Mouse (Mus musculus): Measurements from ENCODE around the gene Klf3. TPM values are rescaled to one million over a fixed set of nuclear protein-coding genes. Genes with fewer than 3 reads are reported as not detected.
A peak's percentile ranks its signal among the peaks of the same experiment; 100 is the strongest.

Klf3 gene
- total RNA-seq, 2 experiments from 2014 or later, result 46.4 TPM

- DNase-seq (ENCODE audit: low spot score in 2 of 2), result no peak
Measured at GRCm38 (mm10) chr5:64833410-64833809, 30.2 kb downstream of the Klf3 start.

DNA sequence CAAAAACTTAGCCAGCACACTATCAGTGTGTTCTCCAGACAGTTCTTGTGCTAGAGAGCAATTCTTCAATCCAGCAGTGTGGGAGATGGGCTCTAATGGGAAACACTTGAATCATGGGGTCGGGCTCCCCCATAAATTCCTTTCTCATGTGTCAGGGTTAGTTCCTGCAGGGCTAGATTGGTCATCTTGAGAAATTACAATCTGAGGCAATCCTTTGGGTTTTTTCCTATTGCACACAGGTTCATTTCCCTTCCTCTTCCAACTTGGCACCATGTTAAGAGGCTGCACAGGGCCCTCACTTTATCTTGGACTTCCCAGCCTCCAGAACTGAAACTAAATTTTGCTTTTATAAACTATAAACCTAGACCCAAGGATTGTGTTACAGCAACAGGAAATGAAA is 31.0 kb downstream of the Klf3 start:
- DNase-seq (ENCODE audit: low spot score in 2 of 2), result no peak

DNA sequence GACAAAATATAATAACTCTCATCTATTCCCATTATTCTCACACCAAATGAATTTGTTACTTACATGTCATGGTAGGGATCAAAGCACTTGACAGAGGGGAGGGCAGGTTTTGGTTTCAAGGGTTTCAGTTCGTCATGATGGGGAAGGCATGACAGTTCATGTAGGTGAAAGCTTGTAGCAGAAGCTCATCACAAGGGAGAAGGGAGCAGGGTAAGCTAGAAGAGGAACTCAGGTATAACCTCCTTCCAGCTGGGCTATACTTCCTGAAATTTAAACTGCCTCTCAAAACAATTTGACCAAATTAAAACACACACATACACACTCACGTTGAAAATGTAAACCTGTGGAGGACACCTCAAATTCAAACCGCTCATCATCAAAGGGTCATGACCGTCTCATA is 32.1 kb downstream of the Klf3 start:
- DNase-seq (ENCODE audit: low spot score in 2 of 2), result no peak

DNA sequence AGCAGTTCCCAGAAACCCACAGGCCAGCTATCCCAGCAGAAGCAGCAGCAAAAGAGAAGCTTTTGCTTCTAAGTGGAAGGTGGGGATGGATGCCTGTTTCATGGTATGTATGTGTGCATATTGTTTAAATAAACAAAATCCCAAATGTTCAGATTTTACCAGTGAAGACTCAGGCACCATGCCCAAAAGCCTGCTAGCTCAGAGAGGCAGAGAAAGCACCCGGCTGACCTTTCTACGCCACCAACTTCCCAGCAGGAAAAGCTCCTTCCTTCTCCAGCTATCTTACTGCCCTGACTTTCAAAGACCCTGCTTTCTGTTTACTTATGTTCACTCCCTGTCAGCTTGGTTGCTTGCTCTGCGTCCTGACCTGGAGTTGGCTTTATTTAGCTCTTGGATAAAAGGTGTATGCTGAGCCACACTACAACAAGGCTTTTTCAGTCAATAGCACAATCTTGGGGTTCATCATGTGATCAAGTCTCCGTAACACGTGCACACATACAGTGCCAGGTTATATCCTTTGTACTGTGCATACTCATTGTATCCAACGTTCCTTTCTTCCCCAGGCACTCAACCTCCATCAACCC is 35.9 kb downstream of the Klf3 start:
- DNase-seq (ENCODE audit: low spot score in 2 of 2), result no peak

DNA sequence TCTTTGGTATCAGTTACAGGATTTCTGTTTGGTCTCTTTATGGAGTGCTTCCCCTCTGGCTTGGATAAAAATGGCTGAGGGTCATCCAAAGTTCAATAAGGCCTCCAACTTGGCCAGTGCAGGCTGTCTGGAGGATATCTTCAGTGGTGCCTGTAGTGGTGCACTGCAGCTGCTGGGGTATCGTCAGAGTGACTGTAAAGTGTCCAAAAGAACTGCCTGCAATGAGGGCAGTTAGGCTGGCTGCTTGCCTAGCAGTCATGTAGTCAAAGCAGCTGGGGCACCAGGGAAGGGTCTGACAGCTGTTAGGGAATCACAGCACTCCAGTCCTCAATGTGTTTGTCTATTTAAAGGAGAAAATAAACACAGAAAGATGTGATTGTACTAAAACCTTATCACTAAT is 36.9 kb downstream of the Klf3 start:
- no peak for DNase-seq (ENCODE audit: low spot score in 2 of 2)

- DNase-seq (ENCODE audit: low spot score in 2 of 2), result no peak
Measured at GRCm38 (mm10) chr5:64844622-64845021, 41.4 kb downstream of the Klf3 start.

DNA sequence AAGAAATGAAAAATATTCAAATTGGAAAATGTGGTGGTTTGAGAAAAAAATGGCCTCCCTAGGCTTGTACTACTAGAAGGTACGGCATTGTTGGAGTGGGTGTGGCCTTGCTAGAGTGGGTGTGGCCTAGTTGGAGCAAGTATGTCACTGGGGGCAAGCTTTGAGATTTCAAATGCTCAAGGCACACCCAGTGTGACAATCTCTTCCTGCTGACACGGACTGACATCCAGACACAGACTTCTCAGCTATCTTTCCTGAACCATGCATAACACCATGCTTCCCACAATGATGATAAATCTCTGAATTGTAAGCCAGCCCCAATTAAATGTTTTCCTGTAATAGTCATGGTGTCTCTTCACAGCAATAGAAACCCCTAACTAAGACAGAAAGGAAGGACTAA is 44.1 kb downstream of the Klf3 start:
- DNase-seq (ENCODE audit: low spot score in 2 of 2), result no peak

GRCm38 (mm10) chr5:64849892-64850291 is 46.7 kb downstream of the Klf3 start:
- DNase-seq (ENCODE audit: low spot score in 2 of 2), result no peak

DNA sequence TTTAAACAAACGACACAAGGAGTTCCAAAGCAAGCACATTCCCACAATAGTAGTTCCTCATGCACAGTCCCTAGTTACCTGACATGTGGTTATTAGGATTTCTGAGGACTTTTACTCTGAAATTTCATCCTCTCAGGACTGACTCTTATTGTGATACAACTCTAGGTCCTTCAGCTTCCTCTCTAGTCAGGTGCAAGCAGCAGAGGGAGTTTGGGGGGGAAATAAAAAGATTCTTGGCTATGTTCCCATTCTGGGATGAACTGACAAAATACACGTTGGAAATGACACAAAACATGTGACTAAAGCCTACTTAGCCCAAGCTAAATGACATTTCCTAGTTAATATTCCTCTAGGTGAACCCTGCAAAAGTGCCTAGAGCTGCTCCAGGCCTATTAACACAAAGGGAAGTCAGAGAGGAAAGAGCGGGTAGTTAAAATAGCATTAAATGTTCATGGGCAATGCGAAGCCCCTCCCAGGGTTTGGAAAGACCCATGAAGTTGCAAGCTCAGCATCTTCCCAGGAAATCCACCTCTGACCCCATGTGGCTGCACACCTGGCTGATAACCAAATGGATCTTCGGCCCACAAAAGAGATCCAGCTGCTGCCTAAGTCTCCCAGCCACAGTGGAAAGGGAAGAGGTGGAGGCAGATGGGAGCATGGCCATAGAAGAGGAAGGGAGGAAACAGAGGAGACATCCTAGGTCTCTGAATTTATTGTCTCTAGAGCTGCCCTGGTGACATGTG is 49.6 kb downstream of the Klf3 start:
- no peak for DNase-seq (ENCODE audit: low spot score in 2 of 2)

DNA sequence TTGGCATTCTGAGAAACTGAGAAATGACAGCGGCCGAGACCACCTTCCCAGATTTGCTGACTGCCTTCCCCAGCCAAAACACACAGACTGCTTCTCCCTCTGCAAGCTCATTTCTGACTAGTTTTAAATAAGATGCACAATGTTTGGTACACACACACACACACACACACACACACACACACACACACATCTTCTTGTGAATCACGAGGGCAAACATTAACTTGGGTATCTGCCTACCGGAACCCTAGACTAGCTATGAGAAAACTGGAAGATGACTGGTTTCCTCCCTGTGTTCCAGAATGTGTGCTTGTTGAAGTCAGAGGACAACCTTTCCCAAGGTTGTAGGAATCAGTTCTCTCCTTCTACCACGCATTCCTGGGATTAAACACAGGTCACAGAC is 50.2 kb downstream of the Klf3 start:
- DNase-seq (ENCODE audit: low spot score in 2 of 2), result no peak

GRCm38 (mm10) chr5:64855199-64855598 is 52.0 kb downstream of the Klf3 start:
- no peak for DNase-seq (ENCODE audit: low spot score in 2 of 2)

DNA sequence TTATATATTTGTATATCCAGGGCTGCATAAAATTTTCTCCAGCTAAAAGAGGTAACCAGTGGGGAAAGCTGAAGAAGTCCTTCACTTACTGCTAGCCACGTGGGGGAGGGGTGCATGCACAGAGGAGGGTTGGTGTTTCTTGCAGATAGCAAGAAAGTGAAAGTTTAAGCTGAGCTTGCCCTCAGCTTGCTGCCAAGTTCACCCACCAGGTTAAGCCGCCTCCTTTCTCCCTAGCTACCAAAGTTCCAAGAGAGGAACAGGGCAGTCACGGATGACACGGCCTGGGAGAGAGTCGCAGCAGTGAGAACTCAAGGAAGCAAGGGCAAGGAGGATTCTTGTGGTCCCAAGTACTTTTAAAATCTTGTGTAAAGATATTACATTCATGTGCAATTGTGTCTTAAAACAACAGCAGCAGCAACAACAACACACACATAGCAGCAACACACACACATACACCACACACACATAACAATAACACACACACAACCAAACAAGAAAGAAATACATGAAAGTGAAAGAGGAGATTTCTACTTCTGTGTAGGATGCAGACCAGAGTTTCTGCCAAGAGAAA is 57.8 kb downstream of the Klf3 start:
- no peak for DNase-seq (ENCODE audit: low spot score in 2 of 2)

DNA sequence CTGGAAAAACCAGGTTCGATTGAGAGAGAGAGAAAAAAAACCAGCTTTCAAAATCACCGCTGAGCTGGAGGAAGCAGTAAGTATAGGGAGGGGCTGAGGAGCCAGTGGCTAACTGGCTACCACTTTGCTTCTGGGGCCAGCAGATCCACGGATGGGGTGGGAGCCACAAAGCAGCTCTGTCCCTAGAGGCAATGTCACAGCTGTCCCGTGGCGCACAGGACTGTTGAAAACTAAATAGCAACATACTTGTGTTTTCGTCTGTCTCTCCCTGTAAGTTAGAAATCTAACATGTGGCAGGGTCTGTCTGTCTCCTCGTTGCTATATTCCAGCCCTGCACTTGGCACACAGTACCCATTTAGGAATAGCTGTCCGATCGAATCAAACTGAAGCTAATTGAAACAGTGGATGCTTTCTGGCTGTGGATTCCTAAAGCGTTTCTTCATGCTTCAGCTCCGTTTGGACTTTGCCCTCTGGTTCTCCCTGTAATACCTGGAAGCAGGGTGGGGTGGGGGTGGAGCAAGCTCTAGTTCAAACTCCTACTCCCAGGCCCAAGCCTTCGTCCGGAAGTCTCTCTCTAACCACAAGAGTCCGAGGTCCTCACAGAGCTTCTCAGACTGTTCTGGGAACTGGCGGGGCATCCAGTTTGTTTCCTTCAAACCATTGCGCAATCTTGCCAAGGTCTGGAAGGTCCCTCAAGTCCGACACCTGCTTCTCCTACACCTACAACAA is 58.4 kb downstream of the Klf3 start:
- DNase-seq (ENCODE audit: low spot score in 2 of 2), result peak in 1 of 2 experiments; percentile 31

DNA sequence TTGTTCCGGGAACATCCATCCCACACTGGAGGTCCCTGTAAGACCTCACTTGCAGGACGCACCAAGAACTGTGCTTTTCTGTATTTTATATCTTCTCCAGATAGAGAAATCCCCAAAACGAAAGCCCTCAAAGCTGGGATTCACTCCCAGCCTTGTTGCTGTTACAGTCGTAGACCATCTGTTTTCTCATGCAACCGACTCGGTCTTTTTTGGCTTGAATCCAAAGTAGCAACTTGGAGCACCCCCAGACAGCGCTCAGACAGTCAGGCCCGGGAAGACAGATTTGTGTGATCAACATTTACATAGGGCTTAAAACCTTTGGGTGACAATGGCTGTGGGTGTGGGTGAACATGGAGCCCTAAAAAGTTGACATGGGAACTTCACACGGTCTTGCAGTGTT is 59.1 kb downstream of the Klf3 start:
- peak in 1 of 2 experiments; percentile 79 for DNase-seq (ENCODE audit: low spot score in 2 of 2)

DNA sequence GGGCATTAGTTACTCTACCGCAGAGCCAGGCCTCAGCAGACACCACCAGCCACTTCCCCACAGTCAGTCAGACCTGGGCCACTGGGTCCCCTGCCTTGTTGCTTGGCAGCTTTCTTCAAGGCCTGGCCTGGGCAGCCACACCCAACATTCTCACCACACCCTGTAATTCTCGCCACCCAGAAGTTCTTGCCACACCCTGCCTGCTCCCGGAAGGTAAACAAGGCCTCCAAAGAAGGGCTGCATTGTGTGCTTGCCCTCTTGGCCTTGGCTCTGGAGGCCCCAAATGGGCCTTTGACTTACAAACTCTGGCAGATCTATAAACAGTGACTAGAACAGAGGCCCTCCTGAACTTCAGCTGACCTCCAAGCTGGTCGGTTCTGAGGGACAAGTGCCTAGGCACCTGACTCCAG is 61.5 kb downstream of the Klf3 start:
- no peak for DNase-seq (ENCODE audit: low spot score in 2 of 2)

- no peak for DNase-seq (ENCODE audit: low spot score in 2 of 2)
Measured at GRCm38 (mm10) chr5:64865219-64865964, 62.2 kb downstream of the Klf3 start.

GRCm38 (mm10) chr5:64866331-64867050 is 63.3 kb downstream of the Klf3 start:
- peak; percentile 75 to 85 for DNase-seq (ENCODE audit: low spot score in 2 of 2)

- no peak for DNase-seq (ENCODE audit: low spot score in 2 of 2)
Measured at GRCm38 (mm10) chr5:64867124-64867523, 63.9 kb downstream of the Klf3 start.

DNA sequence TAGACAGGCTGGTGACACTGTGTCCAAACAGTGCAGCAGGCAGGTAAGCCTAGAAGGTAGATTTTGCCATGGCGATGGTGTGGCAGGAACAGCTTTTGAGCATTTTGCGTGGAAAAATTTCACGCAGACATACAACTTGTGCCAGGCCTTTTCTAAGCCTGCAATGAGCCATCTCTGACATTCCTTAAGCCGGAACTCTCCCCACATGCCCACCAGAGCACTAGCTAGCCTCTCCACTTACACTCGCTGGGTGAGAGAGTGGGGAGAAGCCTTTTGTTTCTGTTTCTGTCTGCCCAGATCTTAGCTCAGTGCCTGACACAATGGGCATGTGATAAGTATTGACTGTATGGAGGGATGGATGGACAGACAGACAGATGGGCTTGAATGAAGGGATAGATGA is 64.4 kb downstream of the Klf3 start:
- DNase-seq (ENCODE audit: low spot score in 2 of 2), result no peak

DNA sequence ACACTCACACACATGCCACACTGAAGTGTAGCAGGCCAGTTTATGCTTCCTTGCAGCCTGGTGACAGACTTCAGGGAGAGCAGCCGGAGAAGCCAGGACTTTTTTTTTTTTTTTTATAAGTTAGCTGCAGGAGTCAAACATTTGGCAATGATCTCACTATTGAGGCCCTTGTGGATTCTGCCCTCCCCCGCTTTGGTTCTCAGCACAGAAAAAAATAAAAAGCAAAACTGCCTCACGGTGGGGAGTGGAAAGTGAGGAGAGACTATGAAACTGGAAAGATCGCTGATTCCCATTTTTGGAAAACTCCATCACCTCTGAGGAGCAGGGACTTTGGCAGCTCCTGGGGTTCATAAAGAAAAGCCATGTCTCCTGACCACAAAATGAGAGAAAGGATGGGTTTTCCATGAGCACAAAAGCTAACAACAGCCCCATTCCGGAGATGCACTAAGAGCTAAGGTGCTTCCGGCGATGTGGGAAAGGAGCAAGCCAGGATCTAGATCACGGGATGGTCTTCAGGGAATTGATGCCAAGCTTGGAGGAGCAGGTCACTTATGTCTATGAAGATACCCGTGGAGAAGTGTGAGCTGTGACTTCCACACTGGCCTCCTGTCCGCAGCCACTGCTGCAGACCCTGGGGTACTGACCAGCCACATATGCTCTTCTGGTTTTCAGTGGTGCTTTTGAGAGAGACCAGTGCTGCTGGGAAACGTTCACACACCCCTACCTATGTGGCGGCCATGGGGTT is 73.1 kb downstream of the Klf3 start:
- no peak for DNase-seq (ENCODE audit: low spot score in 2 of 2)
